ENCODE assay signal across 12 mouse cellular contexts in the genomic region with DNA sequence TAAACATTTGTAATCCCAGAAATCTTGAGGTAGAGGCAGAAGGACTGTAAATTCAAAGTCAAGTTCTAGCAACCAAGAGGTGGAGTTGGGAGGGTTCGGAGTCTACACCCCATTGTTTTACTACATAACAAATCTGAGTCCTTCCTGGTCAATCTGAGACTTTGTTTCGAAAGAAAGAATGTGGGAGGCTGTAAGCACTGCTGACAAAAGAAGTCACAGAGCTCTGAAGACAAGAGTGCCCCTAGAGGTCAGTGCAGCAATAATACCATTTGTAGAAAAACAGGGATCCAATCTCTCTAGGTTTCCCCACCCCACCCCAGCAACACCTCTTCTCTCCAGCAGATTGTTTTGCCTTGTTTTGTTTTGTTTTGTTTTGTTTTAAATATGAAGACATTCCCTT. TPM values are rescaled to one million over a fixed set of nuclear protein-coding genes. Genes with fewer than 3 reads are reported as not detected.
DNase-seq lines count a peak whose midpoint lies in the region; ATAC-seq and TF ChIP-seq lines count a peak whose summit lies in the region.
"Had no signal": no experiment of that assay in that cellular context is flagged by ENCODE, and none has a peak within 500 bp of the region (broad histone marks: within the 10 kb centered on the region; RNA-seq: fewer than 3 reads in every experiment).

No protein-coding gene starts in this region.

- dilution Hi-C loops in CH12.LX (cut with MboI; ENCODE audit: extremely low pct_ligation_motif_present, extremely low pct_unique_long_range_greater_than_20kb, low sequenced_read_pairs), result no loop called here

- 33% methylated on average over 2 of the region's 2 CpGs for WGBS in kidney, embryonic 15.5 days

- peak; percentile 28 for DNase-seq in kidney, adult 9 months
- DNase-seq in CH12.LX (ENCODE audit: extremely low read depth) (peak; percentile 34), WW6 (ENCODE audit: low read depth, low spot score) (peak; percentile 14)
- DNase-seq in lung, postnatal 14 days, result peak; percentile 20
- DNase-seq in cerebellum, postnatal 36 days, result no peak
- no peak for DNase-seq in cerebellum, adult 8-10 months
- DNase-seq: adrenal gland, adult 8-10 months; left cerebral cortex, postnatal 4 days had no signal

- H3K36me3 ChIP-seq in kidney, embryonic 15.5 days, result no peaks in the 10 kb centered on the region
- no peaks in the 10 kb centered on the region for H3K36me3 ChIP-seq in CH12.LX (replicated peaks in 1 of 2; ENCODE audit: control insufficient read depth in 1 of 2, insufficient read depth in 1 of 2, low read length in 1 of 2)
- H3K36me3 ChIP-seq: hindbrain, embryonic 10.5 days; midbrain, embryonic 12.5 days had no signal

- peak; percentile 33 for TF ChIP-seq RAD21 in CH12.LX (IDR thresholded peaks at IDR 0.05; ENCODE audit: low read depth, low read length)

- H3K9me3 ChIP-seq in kidney, embryonic 15.5 days (replicated peaks), result no peaks in the 10 kb centered on the region
- H3K9me3 ChIP-seq in CH12.LX (replicated peaks; ENCODE audit: low read length), result no peaks in the 10 kb centered on the region
- H3K9me3 ChIP-seq: hindbrain, embryonic 10.5 days; midbrain, embryonic 12.5 days had no signal

- in situ Hi-C loops in CH12.LX (cut with MboI; ENCODE audit: low pct_ligation_motif_present, low pct_unique_long_range_greater_than_20kb, low sequenced_read_pairs), result no loop called here

- H3K4me3 ChIP-seq in kidney, embryonic 15.5 days (replicated peaks), result no peak overlapping the region
- H3K4me3 ChIP-seq in CH12.LX (replicated peaks in 1 of 3; ENCODE audit: low read depth in 2 of 3, low read length in 2 of 3, poor library complexity in 1 of 3), result no peak overlapping the region
- H3K4me3 ChIP-seq: hindbrain, embryonic 10.5 days; midbrain, embryonic 12.5 days had no signal

- no peaks in the 10 kb centered on the region for H3K79me2 ChIP-seq in CH12.LX (replicated peaks; ENCODE audit: control insufficient read depth, extremely low read depth, insufficient read depth, poor library complexity, severe bottlenecking)

- H3K27me3 ChIP-seq in kidney, embryonic 15.5 days, result no peaks in the 10 kb centered on the region
- no peaks in the 10 kb centered on the region for H3K27me3 ChIP-seq in CH12.LX (replicated peaks)
- H3K27me3 ChIP-seq: midbrain, embryonic 12.5 days had no signal

- no peaks in the 10 kb centered on the region for H3K4me1 ChIP-seq in kidney, embryonic 15.5 days
- H3K4me1 ChIP-seq in CH12.LX (ENCODE audit: control insufficient read depth in 1 of 2, insufficient read depth in 2 of 2), result no peaks in the 10 kb centered on the region
- H3K4me1 ChIP-seq: hindbrain, embryonic 10.5 days; midbrain, embryonic 12.5 days had no signal

- no peak for TF ChIP-seq EP300 in CH12.LX (IDR thresholded peaks at IDR 0.05; ENCODE audit: low read length)

- TF ChIP-seq CTCF in CH12.LX (conservative IDR thresholded peaks at IDR 0.05 in 1 of 2, IDR thresholded peaks at IDR 0.05 in 1 of 2; ENCODE audit: low read depth in 2 of 2, low read length in 2 of 2), result peak; percentile 35 to 44; a peak in 3 of 4 replicates

- no peak overlapping the region for H3K27ac ChIP-seq in kidney, embryonic 15.5 days
- H3K27ac ChIP-seq in CH12.LX (ENCODE audit: insufficient read depth, low read depth), result no peak overlapping the region
- H3K27ac ChIP-seq: hindbrain, embryonic 10.5 days; midbrain, embryonic 12.5 days had no signal

- no peak for ATAC-seq in kidney, embryonic 15.5 days (replicated peaks; ENCODE audit: low FRiP score)

- no peak overlapping the region for H3K4me2 ChIP-seq in kidney, embryonic 15.5 days
- H3K4me2 ChIP-seq in CH12.LX (ENCODE audit: insufficient read depth, low read depth, poor library complexity, severe bottlenecking), result no peak overlapping the region
- H3K4me2 ChIP-seq: midbrain, embryonic 12.5 days had no signal

- no peak for TF ChIP-seq POLR2A in CH12.LX (IDR thresholded peaks at IDR 0.05; ENCODE audit: low read depth, low read length)

- H3K9ac ChIP-seq in kidney, embryonic 15.5 days, result no peak overlapping the region
- no peak overlapping the region for H3K9ac ChIP-seq in CH12.LX (ENCODE audit: insufficient read depth, low read depth)
- H3K9ac ChIP-seq: midbrain, embryonic 12.5 days had no signal

TF ChIP-seq in CH12.LX, 34 proteins besides CTCF, POLR2A, EP300 and RAD21:
- TF ChIP-seq JUN (IDR thresholded peaks at IDR 0.05; ENCODE audit: insufficient read depth, low read depth, low read length) (no peak), RCOR1 (conservative IDR thresholded peaks at IDR 0.05; ENCODE audit: low read depth, low read length) (no peak), KAT2A (IDR thresholded peaks at IDR 0.05; ENCODE audit: insufficient replicate concordance, low read length) (no peak), ELF1 (IDR thresholded peaks at IDR 0.05; ENCODE audit: low read depth, low read length) (no peak), MYC (IDR thresholded peaks at IDR 0.05; ENCODE audit: low read depth, low read length) (no peak), ZKSCAN1 (IDR thresholded peaks at IDR 0.05; ENCODE audit: borderline replicate concordance, low read depth, low read length) (no peak), POLR2AphosphoS2 (IDR thresholded peaks at IDR 0.05; ENCODE audit: low read depth, low read length) (no peak), UBTF (IDR thresholded peaks at IDR 0.05; ENCODE audit: low read depth, low read length) (no peak), HCFC1 (IDR thresholded peaks at IDR 0.05; ENCODE audit: low read depth, low read length) (no peak), ZNF384 (IDR thresholded peaks at IDR 0.05; ENCODE audit: low read depth, low read length) (no peak)

RNA-seq across cellular contexts. Expression of a gene that starts 18.2 kb away (rescaled TPM):
- 1.5 and 1.8 TPM in 2 replicates for polyA plus RNA-seq in kidney, embryonic 15.5 days (2015; fragmentation: Nextera tagmentation; extraction: Ambion mirVana)
- not detected in 2 replicates for total RNA-seq in CH12.LX (2012; rRNA removed)
- not detected in 2 replicates for total RNA-seq in CH12.LX (2014; rRNA removed)
- not detected in 2 replicates for polyA plus RNA-seq in CH12.LX (2012; ENCODE audit: insufficient read length, low read depth)
- total RNA-seq: adrenal gland, adult 8-10 months; left cerebral cortex, postnatal 4 days had no signal
- polyA plus RNA-seq: hindbrain, embryonic 10.5 days; midbrain, embryonic 12.5 days; small intestine, adult 2 months had no signal

RNA-seq across cellular contexts. Expression of a gene that starts 21.9 kb away (rescaled TPM):
- 0.22 TPM in 1 of 2 replicates, not detected in the other for polyA plus RNA-seq in kidney, embryonic 15.5 days (2015; fragmentation: Nextera tagmentation; extraction: Ambion mirVana)
- total RNA-seq in CH12.LX (2012; rRNA removed) (not detected in 2 replicates), CH12.LX (2014; rRNA removed) (not detected in 2 replicates)
- not detected in 2 replicates for polyA plus RNA-seq in CH12.LX (2012; ENCODE audit: insufficient read length, low read depth)
- total RNA-seq: adrenal gland, adult 8-10 months; left cerebral cortex, postnatal 4 days had no signal
- polyA plus RNA-seq: hindbrain, embryonic 10.5 days; midbrain, embryonic 12.5 days; small intestine, adult 2 months had no signal

RNA-seq across cellular contexts. Expression of a gene that starts 26.1 kb away (rescaled TPM):
- polyA plus RNA-seq in kidney, embryonic 15.5 days (2015; fragmentation: Nextera tagmentation; extraction: Ambion mirVana), result 3.8 and 4.7 TPM in 2 replicates
- not detected in 2 replicates for total RNA-seq in CH12.LX (2012; rRNA removed)
- total RNA-seq in CH12.LX (2014; rRNA removed), result not detected in 2 replicates
- not detected in 2 replicates for polyA plus RNA-seq in CH12.LX (2012; ENCODE audit: insufficient read length, low read depth)

RNA-seq across cellular contexts. Expression of a gene that starts 41.8 kb away (rescaled TPM):
- polyA plus RNA-seq in kidney, embryonic 15.5 days (2015; fragmentation: Nextera tagmentation; extraction: Ambion mirVana), result 3.7 and 5.8 TPM in 2 replicates
- total RNA-seq in CH12.LX (2012; rRNA removed) (not detected in 2 replicates), CH12.LX (2014; rRNA removed) (not detected in 2 replicates)
- not detected in 2 replicates for polyA plus RNA-seq in CH12.LX (2012; ENCODE audit: insufficient read length, low read depth)
- total RNA-seq: adrenal gland, adult 8-10 months; left cerebral cortex, postnatal 4 days had no signal
- polyA plus RNA-seq: small intestine, adult 2 months had no signal

RNA-seq across cellular contexts. Expression of a gene that starts 57.0 kb away (rescaled TPM):
- 13.2 and 15.0 TPM in 2 replicates for polyA plus RNA-seq in kidney, embryonic 15.5 days (2015; fragmentation: Nextera tagmentation; extraction: Ambion mirVana)
- 0.04 TPM in 1 of 2 replicates, not detected in the other for total RNA-seq in CH12.LX (2012; rRNA removed)
- total RNA-seq in CH12.LX (2014; rRNA removed), result not detected in 2 replicates
- not detected in 2 replicates for polyA plus RNA-seq in CH12.LX (2012; ENCODE audit: insufficient read length, low read depth)

Comparison
In these comparisons a context has a peak if more than half of its experiments do, and no peak if none do; other contexts are left out.
1. DNase-seq: peak in kidney, adult 9 months (single experiment), CH12.LX (single experiment), WW6 (single experiment) and lung, postnatal 14 days (single experiment); none in cerebellum, postnatal 36 days (0 of 2) and cerebellum, adult 8-10 months (single experiment).